Mouse (Mus musculus): ENCODE measurements at regions not wholly inside any gene's neighbourhood (a gene's known extent, or its start where the extent isn't known, plus 50 kb on each side); places are given as distances from the start of the nearest gene placed in this dataset.

- no peaks in the 10 kb centered on the region for H3K4me1 ChIP-seq (ENCODE audit: control insufficient read depth, insufficient read depth, low read length)
- H3K36me3 ChIP-seq (ENCODE audit: control insufficient read depth, insufficient read depth, low read length, poor library complexity, severe bottlenecking), result no peaks in the 10 kb centered on the region
- no peak overlapping the region for H3K27ac ChIP-seq (ENCODE audit: insufficient read depth, low read length)
- H3K27me3 ChIP-seq (ENCODE audit: control insufficient read depth, insufficient read depth, low read length, poor library complexity, severe bottlenecking), result no peaks in the 10 kb centered on the region
- TF ChIP-seq POLR2A (IDR thresholded peaks at IDR 0.05; ENCODE audit: insufficient read depth, low read length) (no peak), CTCF (IDR thresholded peaks at IDR 0.05; ENCODE audit: low read depth, low read length) (no peak), EP300 (IDR thresholded peaks at IDR 0.05; ENCODE audit: insufficient read depth, low read depth, low read length) (no peak)
- no peak overlapping the region for H3K4me3 ChIP-seq (ENCODE audit: low read depth, low read length)
- H3K9me3 ChIP-seq (replicated peaks; ENCODE audit: control insufficient read depth, insufficient read depth, low read length, poor library complexity, severe bottlenecking), result peaks cover 14% of the 10 kb centered on the region
- H3K9ac ChIP-seq (ENCODE audit: low read depth, poor library complexity, severe bottlenecking), result no peak overlapping the region
Observed at GRCm38 (mm10) chr11:19554316-19554946, 369.7 kb upstream of the Spred2 start.

GRCm38 (mm10) chr11:19554947-19555770, 369.0 kb upstream of the Spred2 start:
- no peak for TF ChIP-seq CTCF (IDR thresholded peaks at IDR 0.05; ENCODE audit: low read depth, low read length)
- no peak for TF ChIP-seq POLR2A (IDR thresholded peaks at IDR 0.05; ENCODE audit: insufficient read depth, low read length)
- no peak for TF ChIP-seq EP300 (IDR thresholded peaks at IDR 0.05; ENCODE audit: insufficient read depth, low read depth, low read length)
- Histone ChIP-seq H3K4me3 (ENCODE audit: low read depth, low read length) (no peak overlapping the region), H3K27ac (ENCODE audit: insufficient read depth, low read length) (no peak overlapping the region), H3K9me3 (replicated peaks; ENCODE audit: control insufficient read depth, insufficient read depth, low read length, poor library complexity, severe bottlenecking) (peaks cover 14% of the 10 kb centered on the region), H3K9ac (ENCODE audit: low read depth, poor library complexity, severe bottlenecking) (no peak overlapping the region), H3K36me3 (ENCODE audit: control insufficient read depth, insufficient read depth, low read length, poor library complexity, severe bottlenecking) (no peaks in the 10 kb centered on the region), H3K27me3 (ENCODE audit: control insufficient read depth, insufficient read depth, low read length, poor library complexity, severe bottlenecking) (no peaks in the 10 kb centered on the region), H3K4me1 (ENCODE audit: control insufficient read depth, insufficient read depth, low read length) (no peaks in the 10 kb centered on the region)

GRCm38 (mm10) chr11:19560452-19560851, 363.7 kb upstream of the Spred2 start:
- Histone ChIP-seq H3K36me3 (ENCODE audit: control insufficient read depth, insufficient read depth, low read length, poor library complexity, severe bottlenecking) (no peaks in the 10 kb centered on the region), H3K9ac (ENCODE audit: low read depth, poor library complexity, severe bottlenecking) (no peak overlapping the region), H3K27me3 (ENCODE audit: control insufficient read depth, insufficient read depth, low read length, poor library complexity, severe bottlenecking) (no peaks in the 10 kb centered on the region; the same call in 1 of the 2 replicates), H3K9me3 (replicated peaks; ENCODE audit: control insufficient read depth, insufficient read depth, low read length, poor library complexity, severe bottlenecking) (peaks cover 9% of the 10 kb centered on the region), H3K4me3 (ENCODE audit: low read depth, low read length) (no peak overlapping the region), H3K27ac (ENCODE audit: insufficient read depth, low read length) (no peak overlapping the region), H3K4me1 (ENCODE audit: control insufficient read depth, insufficient read depth, low read length) (no peaks in the 10 kb centered on the region)
- TF ChIP-seq EP300 (IDR thresholded peaks at IDR 0.05; ENCODE audit: insufficient read depth, low read depth, low read length) (no peak), POLR2A (IDR thresholded peaks at IDR 0.05; ENCODE audit: insufficient read depth, low read length) (no peak), CTCF (IDR thresholded peaks at IDR 0.05; ENCODE audit: low read depth, low read length) (no peak)

GRCm38 (mm10) chr11:19562668-19563067, 361.5 kb upstream of the Spred2 start:
- Histone ChIP-seq H3K27ac (ENCODE audit: insufficient read depth, low read length) (no peak overlapping the region), H3K4me3 (ENCODE audit: low read depth, low read length) (no peak overlapping the region), H3K9me3 (replicated peaks; ENCODE audit: control insufficient read depth, insufficient read depth, low read length, poor library complexity, severe bottlenecking) (peaks cover 7% of the 10 kb centered on the region), H3K36me3 (ENCODE audit: control insufficient read depth, insufficient read depth, low read length, poor library complexity, severe bottlenecking) (no peaks in the 10 kb centered on the region), H3K4me1 (ENCODE audit: control insufficient read depth, insufficient read depth, low read length) (no peaks in the 10 kb centered on the region), H3K27me3 (ENCODE audit: control insufficient read depth, insufficient read depth, low read length, poor library complexity, severe bottlenecking) (no peaks in the 10 kb centered on the region; the same call in 1 of the 2 replicates), H3K9ac (ENCODE audit: low read depth, poor library complexity, severe bottlenecking) (no peak overlapping the region)
- no peak for TF ChIP-seq POLR2A (IDR thresholded peaks at IDR 0.05; ENCODE audit: insufficient read depth, low read length)
- no peak for TF ChIP-seq CTCF (IDR thresholded peaks at IDR 0.05; ENCODE audit: low read depth, low read length)
- no peak for TF ChIP-seq EP300 (IDR thresholded peaks at IDR 0.05; ENCODE audit: insufficient read depth, low read depth, low read length)

- H3K4me1 ChIP-seq (ENCODE audit: control insufficient read depth, insufficient read depth, low read length), result no peaks in the 10 kb centered on the region
- H3K27me3 ChIP-seq (ENCODE audit: control insufficient read depth, insufficient read depth, low read length, poor library complexity, severe bottlenecking), result no peaks in the 10 kb centered on the region
- TF ChIP-seq CTCF (IDR thresholded peaks at IDR 0.05; ENCODE audit: low read depth, low read length) (no peak), POLR2A (IDR thresholded peaks at IDR 0.05; ENCODE audit: insufficient read depth, low read length) (no peak), EP300 (IDR thresholded peaks at IDR 0.05; ENCODE audit: insufficient read depth, low read depth, low read length) (no peak)
- H3K4me3 ChIP-seq (ENCODE audit: low read depth, low read length), result no peak overlapping the region
- H3K9me3 ChIP-seq (replicated peaks; ENCODE audit: control insufficient read depth, insufficient read depth, low read length, poor library complexity, severe bottlenecking), result no peaks in the 10 kb centered on the region
- H3K27ac ChIP-seq (ENCODE audit: insufficient read depth, low read length), result no peak overlapping the region
- no peaks in the 10 kb centered on the region for H3K36me3 ChIP-seq (ENCODE audit: control insufficient read depth, insufficient read depth, low read length, poor library complexity, severe bottlenecking)
- no peak overlapping the region for H3K9ac ChIP-seq (ENCODE audit: low read depth, poor library complexity, severe bottlenecking)
Observed at GRCm38 (mm10) chr11:19585228-19585627, 338.9 kb upstream of the Spred2 start.
